Mouse (Mus musculus) forebrain, embryonic 16.5 days (tissue): Measurements from ENCODE around the gene Tor3a. TPM values are rescaled to one million over a fixed set of nuclear protein-coding genes. Genes with fewer than 3 reads are reported as not detected.

Experiments used
- ATAC-seq: fragments of 200-750 bp; cut with Nextera tagmentation; 2 replicates; pipeline ENCODE4 v1.8.0; 2017; ENCODE audit warnings: mild to moderate bottlenecking, moderate library complexity
- H3K27ac ChIP-seq: fragments of 300-500 bp; sonication (generic); 2 replicates; pipeline ENCODE4 v1.5.1; 2014; ENCODE audit warnings: low read length, control low read depth
- H3K27me3 ChIP-seq: fragments of 300-500 bp; sonication (generic); replicated peaks from 2 replicates; pipeline ENCODE4 v1.6.1; 2014; ENCODE audit warnings: low read length; ENCODE audit not compliant: control insufficient read depth, insufficient read depth
- H3K36me3 ChIP-seq: fragments of 300-500 bp; sonication (generic); 2 replicates; pipeline ENCODE4 v1.6.1; 2014; ENCODE audit not compliant: control insufficient read depth, insufficient read depth
- H3K4me1 ChIP-seq: fragments of 300-500 bp; sonication (generic); replicated peaks from 2 replicates; pipeline ENCODE4 v1.6.1; 2014; ENCODE audit warnings: low read length; ENCODE audit not compliant: control insufficient read depth, insufficient read depth
- H3K4me2 ChIP-seq: fragments of 300-500 bp; sonication (generic); 2 replicates; pipeline ENCODE4 v1.6.1; 2014; ENCODE audit warnings: mild to moderate bottlenecking, low read length, control low read depth
- H3K4me3 ChIP-seq: fragments of 300-500 bp; sonication (generic); replicated peaks from 2 replicates; pipeline ENCODE4 v1.5.1; 2014; ENCODE audit warnings: mild to moderate bottlenecking, low read length, control low read depth
- H3K9ac ChIP-seq: fragments of 300-500 bp; sonication (generic); replicated peaks from 2 replicates; pipeline ENCODE4 v1.6.1; 2014; ENCODE audit warnings: low read depth, low read length, control low read depth
- H3K9me3 ChIP-seq: fragments of 300-500 bp; sonication (generic); 2 replicates; pipeline ENCODE4 v1.6.1; 2016; ENCODE audit warnings: low read length; ENCODE audit not compliant: control insufficient read depth
- WGBS: fragments of 180-500 bp; shearing (Covaris S2); extraction: QIAGEN DNeasy Blood & Tissue Kit; methylation state at CpG from one replicate; pipeline ENCODE4 v1.1.7; 2014; 5-methylcytosine and 5-hydroxymethylcytosine counted together
- polyA plus RNA-seq: library from polyadenylated mRNA; unstranded; fragments of >200 nt; fragmentation: Nextera tagmentation; extraction: Ambion mirVana; gene quantifications from 2 replicates; pipeline ENCODE4 v1.2.1, GENCODE M21; 2015

The Tor3a gene
- polyA plus RNA-seq, 1 experiment from 2014 or later, result 4.4 TPM

GRCm38 (mm10) chr1:156644780-156645523 is 29.2 kb downstream of the Tor3a start:
- peaks cover 12% of the 10 kb centered on the region; the same call in 1 of the 2 replicates for H3K36me3 ChIP-seq
- WGBS, result 51% methylated on average over 13 of the region's 13 CpGs
- peaks cover 9% of the 10 kb centered on the region for H3K4me1 ChIP-seq
- H3K27me3 ChIP-seq, result no peaks in the 10 kb centered on the region
- no peaks in the 10 kb centered on the region for H3K9me3 ChIP-seq
- H3K4me2 ChIP-seq, result no peak overlapping the region
- no peak overlapping the region for H3K4me3 ChIP-seq
- ATAC-seq, result peak; percentile 51; the same call in 1 of the 2 replicates
- H3K27ac ChIP-seq, result peak overlapping the region; percentile 25; the same call in 1 of the 2 replicates
- no peak overlapping the region for H3K9ac ChIP-seq

- Histone ChIP-seq H3K27ac (no peak overlapping the region), H3K4me2 (no peak overlapping the region), H3K36me3 (peaks cover 12% of the 10 kb centered on the region; the same call in 1 of the 2 replicates), H3K9ac (no peak overlapping the region), H3K4me3 (no peak overlapping the region), H3K27me3 (no peaks in the 10 kb centered on the region), H3K4me1 (peaks cover 9% of the 10 kb centered on the region), H3K9me3 (no peaks in the 10 kb centered on the region)
- WGBS, result 27% methylated on average over 10 of the region's 10 CpGs
- ATAC-seq, result no peak
These were observed 30.1 kb downstream of the Tor3a start for GRCm38 (mm10) chr1:156644061-156644460.

GRCm38 (mm10) chr1:156642813-156643212 is 31.3 kb downstream of the Tor3a start:
- peaks cover 9% of the 10 kb centered on the region for H3K4me1 ChIP-seq
- no peak overlapping the region for H3K4me2 ChIP-seq
- H3K9me3 ChIP-seq, result no peaks in the 10 kb centered on the region
- WGBS, result 62% methylated on average over 12 of the region's 12 CpGs
- H3K4me3 ChIP-seq, result no peak overlapping the region
- peaks cover 12% of the 10 kb centered on the region; the same call in 1 of the 2 replicates for H3K36me3 ChIP-seq
- no peak overlapping the region for H3K9ac ChIP-seq
- no peak overlapping the region for H3K27ac ChIP-seq
- no peak for ATAC-seq
- no peaks in the 10 kb centered on the region for H3K27me3 ChIP-seq

GRCm38 (mm10) chr1:156641808-156642207 is 32.3 kb downstream of the Tor3a start:
- Histone ChIP-seq H3K27me3 (no peaks in the 10 kb centered on the region), H3K36me3 (peaks cover 12% of the 10 kb centered on the region; the same call in 1 of the 2 replicates), H3K27ac (no peak overlapping the region), H3K4me2 (no peak overlapping the region), H3K9me3 (no peaks in the 10 kb centered on the region), H3K4me1 (peaks cover 9% of the 10 kb centered on the region), H3K4me3 (no peak overlapping the region), H3K9ac (no peak overlapping the region)
- no peak for ATAC-seq
- 90% methylated on average over 10 of the region's 10 CpGs for WGBS

- peak; percentile 34 for ATAC-seq
- H3K27ac ChIP-seq, result peak overlapping the region; percentile 35; the same call in 1 of the 2 replicates
- no peak overlapping the region for H3K4me3 ChIP-seq
- H3K36me3 ChIP-seq, result peaks cover 15% of the 10 kb centered on the region
- no peak overlapping the region for H3K9ac ChIP-seq
- no peaks in the 10 kb centered on the region for H3K27me3 ChIP-seq
- H3K4me1 ChIP-seq, result peaks cover 9% of the 10 kb centered on the region
- no peak overlapping the region for H3K4me2 ChIP-seq
- H3K9me3 ChIP-seq, result no peaks in the 10 kb centered on the region
- 49% methylated on average over 4 of the region's 4 CpGs for WGBS
These were observed 33.6 kb downstream of the Tor3a start for GRCm38 (mm10) chr1:156640577-156640976.

- no peak overlapping the region for H3K4me2 ChIP-seq
- H3K27ac ChIP-seq, result no peak overlapping the region
- H3K27me3 ChIP-seq, result no peaks in the 10 kb centered on the region
- H3K4me3 ChIP-seq, result no peak overlapping the region
- WGBS, result 85% methylated on average over 5 of the region's 5 CpGs
- no peak for ATAC-seq
- peaks cover 15% of the 10 kb centered on the region for H3K36me3 ChIP-seq
- no peak overlapping the region for H3K9ac ChIP-seq
- no peaks in the 10 kb centered on the region for H3K9me3 ChIP-seq
- peaks cover 4% of the 10 kb centered on the region; the same call in 1 of the 2 replicates for H3K4me1 ChIP-seq
These were observed 34.7 kb downstream of the Tor3a start for GRCm38 (mm10) chr1:156639455-156639854.

- no peaks in the 10 kb centered on the region for H3K27me3 ChIP-seq
- peak; percentile 72 for ATAC-seq
- no peaks in the 10 kb centered on the region for H3K4me1 ChIP-seq
- no peak overlapping the region for H3K4me2 ChIP-seq
- no peaks in the 10 kb centered on the region for H3K9me3 ChIP-seq
- H3K4me3 ChIP-seq, result no peak overlapping the region
- WGBS, result 60% methylated on average over 2 of the region's 2 CpGs
- H3K36me3 ChIP-seq, result peaks cover 20% of the 10 kb centered on the region
- H3K27ac ChIP-seq, result no peak overlapping the region
- H3K9ac ChIP-seq, result no peak overlapping the region
These were observed 39.0 kb downstream of the Tor3a start for GRCm38 (mm10) chr1:156635148-156635547.

GRCm38 (mm10) chr1:156633095-156633494 is 41.1 kb downstream of the Tor3a start:
- Histone ChIP-seq H3K4me1 (no peaks in the 10 kb centered on the region), H3K4me2 (no peak overlapping the region), H3K4me3 (no peak overlapping the region), H3K9ac (no peak overlapping the region), H3K36me3 (peaks cover 26% of the 10 kb centered on the region), H3K27me3 (no peaks in the 10 kb centered on the region), H3K27ac (no peak overlapping the region), H3K9me3 (no peaks in the 10 kb centered on the region)
- peak; percentile 44 for ATAC-seq
- WGBS, result 75% methylated on average over 10 of the region's 10 CpGs

- H3K4me2 ChIP-seq, result no peak overlapping the region
- no peak for ATAC-seq
- no peaks in the 10 kb centered on the region for H3K9me3 ChIP-seq
- H3K4me1 ChIP-seq, result no peaks in the 10 kb centered on the region
- H3K27me3 ChIP-seq, result no peaks in the 10 kb centered on the region
- no peak overlapping the region for H3K27ac ChIP-seq
- no peak overlapping the region for H3K9ac ChIP-seq
- peaks cover 24% of the 10 kb centered on the region for H3K36me3 ChIP-seq
- H3K4me3 ChIP-seq, result no peak overlapping the region
These were observed 43.2 kb downstream of the Tor3a start for GRCm38 (mm10) chr1:156630965-156631364.
